Mouse (Mus musculus) skeletal muscle tissue, adult 2 months (tissue): ENCODE measurements around the gene Vps52.
"Not testable (repeated sequence)": the region's sequence is repeated elsewhere in the genome, so short reads cannot be mapped to it uniquely, and the experiment has no call there.

Experiments
- DNase-seq: peaks from one replicate; pipeline ENCODE4 v3.0.0-alpha.2; 2012; ENCODE audit warnings: low read depth, low spot score

Vps52 gene

GRCm38 (mm10) chr17:33941381-33941780 is 14.2 kb upstream of the Vps52 start:
- no peak for DNase-seq

- no peak for DNase-seq
These were observed 12.2 kb upstream of the Vps52 start for GRCm38 (mm10) chr17:33943454-33943853.

DNA sequence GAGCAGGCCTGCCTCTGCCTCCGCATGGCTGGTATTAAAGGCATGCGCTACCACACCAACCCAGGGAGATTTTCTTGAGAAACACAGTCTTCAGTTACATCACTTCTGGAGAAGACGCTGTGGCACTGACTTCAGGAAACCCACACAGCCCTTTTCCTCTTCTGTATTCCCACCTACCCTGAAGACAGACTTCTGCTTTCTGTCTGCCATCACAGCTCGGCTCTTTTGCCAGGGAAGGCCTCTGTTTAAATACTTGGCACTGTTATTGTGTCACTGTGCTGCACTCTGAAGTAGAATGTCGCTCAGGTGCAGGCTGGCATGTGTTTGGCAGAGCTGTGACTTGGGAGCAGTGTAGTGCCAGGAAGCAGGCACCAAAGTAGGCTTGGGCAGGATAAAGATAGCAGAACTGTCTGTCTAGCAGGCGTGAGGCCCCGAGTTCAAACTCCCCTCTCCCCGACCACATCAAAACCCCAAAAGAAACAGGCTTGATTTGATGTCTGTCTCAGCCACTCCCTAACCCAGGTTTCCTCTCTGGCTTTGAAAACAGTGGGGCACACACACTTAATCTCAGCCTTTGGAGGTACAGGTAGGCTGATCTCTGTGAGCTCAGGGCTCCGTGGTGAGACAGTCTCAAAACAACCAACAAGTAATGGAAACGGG is 8.1 kb upstream of the Vps52 start:
- no peak for DNase-seq

- no peak for DNase-seq
These were observed 7.3 kb upstream of the Vps52 start for GRCm38 (mm10) chr17:33948090-33948904.

- DNase-seq = no peak
These were observed 6.6 kb upstream of the Vps52 start for GRCm38 (mm10) chr17:33948905-33949537.

DNA sequence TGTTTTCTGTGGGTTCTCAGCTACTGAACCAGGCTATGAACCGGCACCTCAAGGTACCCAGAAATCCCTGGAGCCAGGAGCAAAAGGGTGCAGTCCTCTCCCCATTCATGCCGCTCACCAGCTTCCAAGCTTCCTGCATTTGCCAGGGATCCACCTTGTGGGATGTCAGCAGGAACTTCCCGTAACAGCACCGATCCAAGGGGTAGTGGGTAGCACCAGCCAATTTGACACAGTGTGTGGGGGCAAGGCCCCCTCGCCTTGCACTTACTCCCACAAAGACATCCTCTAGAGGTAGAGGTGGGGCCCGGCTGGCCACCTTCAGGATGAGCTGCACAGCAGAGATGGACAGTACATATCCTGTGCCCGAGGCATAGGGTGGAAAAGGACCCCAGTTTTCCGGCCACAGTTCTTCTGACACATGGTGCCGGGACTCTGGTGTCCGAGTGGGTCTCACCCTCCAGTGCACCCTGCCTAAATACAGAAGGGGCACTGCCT is 5.4 kb upstream of the Vps52 start:
- DNase-seq = no peak

DNA sequence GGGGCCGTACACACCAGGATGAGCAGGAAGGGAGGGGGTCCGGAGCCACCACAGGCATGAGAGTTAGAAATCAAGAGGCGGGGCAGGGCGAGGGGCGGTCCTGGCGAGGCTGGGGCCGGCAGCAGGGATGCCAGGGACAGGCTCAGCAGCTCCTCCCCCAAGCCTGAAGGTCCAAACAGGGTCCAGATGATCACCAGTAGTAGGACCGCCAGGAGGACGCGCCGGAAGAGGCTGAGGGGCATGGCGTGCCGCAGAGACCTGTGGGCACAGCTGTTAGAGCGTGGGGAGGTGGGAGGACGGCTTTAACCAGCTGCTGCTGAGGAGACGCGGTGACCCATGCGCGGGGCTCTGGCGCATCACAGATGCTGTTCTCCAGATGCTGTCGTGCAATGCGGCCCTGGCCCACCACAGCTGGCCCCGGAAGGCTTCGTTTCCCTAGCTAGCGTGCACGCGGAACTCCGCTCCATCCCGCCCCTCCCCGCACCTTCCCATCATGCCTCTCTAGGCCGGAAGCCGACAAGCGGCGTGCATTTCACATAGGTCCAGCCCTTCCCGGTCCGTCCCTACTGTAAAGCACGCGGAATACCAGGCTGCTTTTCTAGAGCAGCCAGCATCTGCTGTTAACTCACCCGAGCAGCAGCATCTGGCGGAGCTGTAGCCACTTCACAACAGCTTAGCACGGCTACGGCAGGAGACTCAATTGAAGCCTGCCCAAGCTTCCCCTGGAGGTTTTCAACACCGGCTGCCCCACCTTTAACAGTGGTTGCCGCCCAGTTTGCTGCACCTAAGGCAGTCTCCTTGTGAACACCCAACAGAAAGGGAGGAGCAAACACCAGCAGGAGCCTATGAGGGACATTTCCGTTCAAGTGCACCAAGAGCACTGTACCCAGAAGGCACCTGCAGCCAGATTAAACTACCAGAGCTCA is 4.3 kb upstream of the Vps52 start, which contains the start of gene B3galt4:
Gene B3galt4, minus strand, starts transcription at position 468 of the 926 bp plus-strand sequence.
- DNase-seq = peak; percentile 60

DNA sequence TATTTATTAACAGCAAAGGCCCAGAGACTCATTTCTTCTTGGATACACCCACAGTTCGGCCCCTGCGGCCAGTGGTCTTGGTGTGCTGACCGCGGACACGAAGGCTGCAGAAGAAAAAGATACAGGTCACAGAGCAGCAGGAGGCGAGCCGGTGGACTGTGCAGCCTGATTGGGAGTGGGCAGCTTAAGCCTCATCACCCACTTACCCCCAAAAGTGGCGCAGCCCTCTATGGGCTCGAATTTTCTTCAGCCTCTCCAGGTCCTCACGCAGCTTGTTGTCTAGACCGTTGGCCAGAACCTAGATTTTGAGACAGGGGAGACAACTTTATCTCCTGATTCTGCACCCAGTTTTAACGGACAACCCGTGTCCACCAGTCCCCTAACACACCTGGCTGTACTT is 3.6 kb upstream of the Vps52 start:
- DNase-seq = not testable (repeated sequence)

DNA sequence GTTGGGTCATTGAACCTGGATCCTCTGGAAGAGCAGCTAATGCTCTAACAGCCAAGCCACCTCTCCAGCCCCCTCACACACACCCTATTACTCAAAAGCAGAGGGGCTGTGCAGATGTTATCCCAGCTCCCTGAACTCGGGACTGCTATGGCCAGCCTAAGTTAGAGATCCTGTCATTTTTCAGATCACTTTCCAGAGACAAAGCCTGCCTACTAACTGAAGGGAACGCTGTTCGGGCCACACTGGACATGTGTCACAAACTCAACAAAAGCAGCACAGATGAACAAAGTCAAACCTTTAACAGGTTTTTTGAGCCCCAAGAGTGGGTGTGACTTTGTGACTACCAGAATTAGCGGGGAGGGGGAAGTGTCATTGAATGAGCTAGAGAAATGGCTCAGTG is 2.7 kb upstream of the Vps52 start:
- no peak for DNase-seq

DNA sequence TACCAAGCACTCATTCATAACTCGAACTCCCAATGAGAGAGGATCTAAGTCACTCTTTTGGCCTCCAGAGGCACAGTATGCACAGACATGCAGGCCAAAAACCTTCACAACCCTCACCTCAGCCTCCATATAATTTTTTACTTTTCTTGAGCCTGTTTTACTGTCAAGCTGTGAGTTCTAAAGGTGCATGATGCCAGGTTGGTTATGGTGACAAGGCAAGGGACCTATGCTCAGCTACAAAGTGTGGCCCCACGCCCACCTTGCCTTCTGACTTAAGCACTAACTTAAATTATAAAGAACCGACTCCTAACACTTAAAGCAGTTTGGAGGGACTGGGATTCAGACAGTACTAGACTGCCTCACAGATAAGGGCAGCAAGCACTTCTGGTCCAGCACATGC is 2.3 kb upstream of the Vps52 start:
- no peak for DNase-seq

GRCm38 (mm10) chr17:33953961-33954565 is 1.5 kb upstream of the Vps52 start:
- DNase-seq = no peak

- DNase-seq = no peak
These were observed 712 bp upstream of the Vps52 start for GRCm38 (mm10) chr17:33954646-33955554.

- no peak for DNase-seq
These were observed 724 bp downstream of the Vps52 start for GRCm38 (mm10) chr17:33956336-33956735.

- no peak for DNase-seq
These were observed 1.9 kb downstream of the Vps52 start for GRCm38 (mm10) chr17:33957493-33957892.

DNA sequence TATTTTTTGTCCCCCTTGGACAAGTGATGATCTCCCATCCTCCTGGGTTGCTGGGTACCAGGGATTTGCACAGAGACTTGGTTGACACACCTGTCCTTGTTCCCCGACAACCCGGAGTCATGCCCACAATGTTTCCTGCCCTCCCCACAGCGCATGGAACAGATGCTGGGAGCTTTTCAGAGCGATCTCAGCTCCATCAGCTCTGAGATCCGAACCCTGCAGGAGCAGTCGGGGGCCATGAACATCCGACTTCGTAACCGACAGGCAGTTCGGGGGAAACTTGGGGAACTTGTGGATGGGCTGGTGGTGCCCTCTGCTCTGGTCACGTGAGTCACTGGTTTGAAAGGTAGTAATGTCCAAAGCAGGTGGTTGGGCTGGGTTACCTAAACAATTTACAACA is 2.8 kb downstream of the Vps52 start:
- no peak for DNase-seq

- no peak for DNase-seq
These were observed 3.5 kb downstream of the Vps52 start for GRCm38 (mm10) chr17:33959135-33959534.

DNA sequence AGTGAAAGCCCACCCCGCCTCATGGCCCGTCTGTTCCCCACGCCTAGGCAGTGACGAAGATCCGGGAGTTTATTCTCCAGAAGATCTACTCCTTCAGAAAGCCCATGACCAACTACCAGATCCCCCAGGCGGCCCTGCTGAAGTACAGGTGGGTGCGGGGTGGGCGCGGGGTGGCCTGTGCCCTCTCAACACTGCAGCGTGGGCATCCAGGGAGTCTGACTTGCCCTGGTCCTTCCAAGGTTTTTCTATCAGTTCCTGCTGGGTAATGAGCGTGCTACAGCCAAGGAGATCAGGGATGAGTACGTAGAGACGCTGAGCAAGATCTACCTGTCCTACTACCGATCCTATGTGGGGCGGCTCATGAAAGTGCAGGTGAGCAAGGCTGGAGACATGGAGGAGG is 4.3 kb downstream of the Vps52 start:
- no peak for DNase-seq

DNA sequence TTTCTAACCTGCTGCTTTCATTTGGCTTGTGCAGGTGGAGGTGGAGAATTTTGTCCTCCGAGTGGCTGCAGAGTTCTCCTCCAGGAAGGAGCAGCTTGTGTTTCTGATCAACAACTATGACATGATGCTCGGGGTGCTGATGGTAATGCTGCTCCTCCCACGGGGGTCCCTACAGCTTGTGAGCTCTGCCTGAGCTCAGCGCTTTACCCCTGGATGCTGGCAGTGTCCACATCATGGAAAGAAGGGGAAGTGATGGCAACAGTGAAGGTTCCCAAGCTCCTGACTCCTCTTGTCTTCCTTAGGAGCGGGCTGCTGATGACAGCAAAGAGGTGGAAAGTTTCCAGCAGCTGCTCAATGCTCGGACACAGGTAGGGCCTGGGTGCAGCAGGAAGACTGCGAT is 7.3 kb downstream of the Vps52 start:
- no peak for DNase-seq

DNA sequence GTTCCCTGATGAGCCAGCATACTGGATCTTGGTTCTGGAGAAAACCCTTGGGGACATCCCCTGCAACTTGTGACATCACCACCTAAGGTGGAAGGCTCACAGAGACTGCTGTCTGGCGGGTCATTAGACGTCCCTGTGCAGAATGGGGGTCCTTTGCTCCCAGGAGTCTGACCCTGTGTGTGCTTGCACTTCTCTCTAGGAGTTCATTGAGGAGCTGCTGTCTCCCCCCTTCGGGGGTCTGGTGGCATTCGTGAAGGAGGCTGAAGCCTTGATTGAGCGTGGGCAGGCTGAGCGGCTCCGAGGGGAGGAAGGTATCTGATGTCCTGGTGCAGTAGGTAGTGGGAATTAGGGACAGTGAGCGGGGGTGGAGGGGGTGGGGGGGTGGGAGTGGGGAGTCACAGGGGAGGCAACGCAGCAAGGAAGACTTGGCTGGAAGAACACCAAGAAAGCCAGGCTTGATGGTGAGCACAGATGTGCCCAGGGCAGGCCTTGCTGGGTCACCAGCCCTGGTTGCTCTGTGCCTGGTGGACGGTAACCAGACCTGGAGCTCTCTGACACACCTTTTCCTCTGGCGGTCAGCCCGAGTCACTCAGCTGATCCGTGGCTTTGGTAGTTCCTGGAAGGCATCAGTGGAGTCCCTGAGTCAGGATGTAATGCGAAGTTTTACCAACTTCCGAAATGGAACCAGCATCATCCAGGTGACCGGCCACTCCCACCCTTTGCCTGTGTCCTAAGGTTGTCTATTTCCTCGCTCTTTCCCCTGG is 9.7 kb downstream of the Vps52 start:
- DNase-seq = no peak
